Mouse (Mus musculus) brain, embryonic 18.5 days (tissue): ENCODE measurements at regions not wholly inside any gene's neighbourhood (a gene's known extent, or its start where the extent isn't known, plus 50 kb on each side); places are given as distances from the start of the nearest gene placed in this dataset.
"Not testable (repeated sequence)": the region's sequence is repeated elsewhere in the genome, so short reads cannot be mapped to it uniquely, and the experiment has no call there.

Experiments
- DNase-seq: peaks from one replicate; pipeline ENCODE4 v3.0.0-alpha.2; 2012; ENCODE audit warnings: low read depth, low spot score

- no peak for DNase-seq
These were observed 73.9 kb upstream of the Atxn1 start for GRCm38 (mm10) chr13:46038441-46039331.

GRCm38 (mm10) chr13:46032281-46032680, 67.5 kb upstream of the Atxn1 start:
- no peak for DNase-seq

GRCm38 (mm10) chr13:46026018-46026417, 61.2 kb upstream of the Atxn1 start:
- DNase-seq = no peak

- DNase-seq = no peak
These were observed 58.8 kb upstream of the Atxn1 start for GRCm38 (mm10) chr13:46023630-46024041.

GRCm38 (mm10) chr13:46023187-46023586, 58.4 kb upstream of the Atxn1 start:
- DNase-seq = no peak

- no peak for DNase-seq
These were observed 56.4 kb upstream of the Atxn1 start for GRCm38 (mm10) chr13:46020945-46021835.

- DNase-seq = no peak
These were observed 54.8 kb upstream of the Atxn1 start for GRCm38 (mm10) chr13:46019431-46020166.

- no peak for DNase-seq
These were observed 54.2 kb upstream of the Atxn1 start for GRCm38 (mm10) chr13:46018903-46019430.

- no peak for DNase-seq
These were observed 52.9 kb upstream of the Atxn1 start for GRCm38 (mm10) chr13:46017742-46018141.

- DNase-seq = not testable (repeated sequence)
These were observed 52.2 kb upstream of the Atxn1 start for GRCm38 (mm10) chr13:46017011-46017410.

- no peak for DNase-seq
These were observed 50.4 kb upstream of the Atxn1 start for GRCm38 (mm10) chr13:46015231-46015630.

GRCm38 (mm10) chr13:46014637-46015036, 49.8 kb upstream of the Atxn1 start:
- no peak for DNase-seq
